Mouse (Mus musculus): ENCODE results near the gene Spdef. TPM values are rescaled to one million over a fixed set of nuclear protein-coding genes. Genes with fewer than 3 reads are reported as not detected.

Spdef gene
- total RNA-seq, 1 experiment from 2014 or later, result not detected

GRCm38 (mm10) chr17:27690993-27691693 lies 37.6 kb downstream of the Spdef start:
- ATAC-seq (replicated peaks; ENCODE audit: insufficient number of reproducible peaks, low FRiP score, low TSS enrichment, poor library complexity, severe bottlenecking), result no peak

GRCm38 (mm10) chr17:27686395-27686794 lies 42.4 kb downstream of the Spdef start:
- no peak for ATAC-seq (replicated peaks; ENCODE audit: insufficient number of reproducible peaks, low FRiP score, low TSS enrichment, poor library complexity, severe bottlenecking)

- no peak for ATAC-seq (replicated peaks; ENCODE audit: insufficient number of reproducible peaks, low FRiP score, low TSS enrichment, poor library complexity, severe bottlenecking)
Measured at GRCm38 (mm10) chr17:27685550-27685913, 43.2 kb downstream of the Spdef start.

GRCm38 (mm10) chr17:27684886-27685549 lies 43.7 kb downstream of the Spdef start:
- no peak for ATAC-seq (replicated peaks; ENCODE audit: insufficient number of reproducible peaks, low FRiP score, low TSS enrichment, poor library complexity, severe bottlenecking)

- no peak for ATAC-seq (replicated peaks; ENCODE audit: insufficient number of reproducible peaks, low FRiP score, low TSS enrichment, poor library complexity, severe bottlenecking)
Measured at GRCm38 (mm10) chr17:27678924-27679813, 49.6 kb downstream of the Spdef start.

- no peak for ATAC-seq (replicated peaks; ENCODE audit: insufficient number of reproducible peaks, low FRiP score, low TSS enrichment, poor library complexity, severe bottlenecking)
Measured at GRCm38 (mm10) chr17:27677756-27678155, 51.0 kb downstream of the Spdef start.

GRCm38 (mm10) chr17:27676270-27676669 lies 52.5 kb downstream of the Spdef start:
- ATAC-seq (replicated peaks; ENCODE audit: insufficient number of reproducible peaks, low FRiP score, low TSS enrichment, poor library complexity, severe bottlenecking), result no peak

- no peak for ATAC-seq (replicated peaks; ENCODE audit: insufficient number of reproducible peaks, low FRiP score, low TSS enrichment, poor library complexity, severe bottlenecking)
Measured at GRCm38 (mm10) chr17:27675453-27675852, 53.3 kb downstream of the Spdef start.

GRCm38 (mm10) chr17:27673945-27674344 lies 54.8 kb downstream of the Spdef start:
- ATAC-seq (replicated peaks; ENCODE audit: insufficient number of reproducible peaks, low FRiP score, low TSS enrichment, poor library complexity, severe bottlenecking), result no peak

GRCm38 (mm10) chr17:27671720-27672119 lies 57.0 kb downstream of the Spdef start:
- ATAC-seq (replicated peaks; ENCODE audit: insufficient number of reproducible peaks, low FRiP score, low TSS enrichment, poor library complexity, severe bottlenecking), result no peak

Other genes with a start within 250 kb of the Spdef start
- gene Grm4, start 207.6 kb downstream of the Spdef start, total RNA-seq (2017), result 0.29 TPM in 1 of 3 replicates, not detected in the others
- 41.0 to 54.9 TPM (median 45.7 TPM) in 3 replicates for gene Hmga1, start 172.5 kb downstream of the Spdef start, total RNA-seq (2017)
- 34.3 to 57.5 TPM (median 37.8 TPM) in 3 replicates for gene AI413582, start 163.2 kb downstream of the Spdef start, total RNA-seq (2017)
- gene Nudt3, start 105.5 kb downstream of the Spdef start, total RNA-seq (2017), result 74.6 to 166 TPM (median 113 TPM) in 3 replicates
- gene RPS10-NUDT3, start 93.7 kb downstream of the Spdef start, total RNA-seq (2017), result not detected in 3 replicates
- 1,083 to 1,310 TPM (median 1,165 TPM) in 3 replicates for gene Rps10, start 92.3 kb downstream of the Spdef start, total RNA-seq (2017)
- gene Pacsin1, start 73.4 kb downstream of the Spdef start, total RNA-seq (2017), result 1.8 TPM in 1 of 3 replicates, not detected in the others
- 146 to 207 TPM (median 171 TPM) in 3 replicates for gene D17Wsu92e, start 91.7 kb upstream of the Spdef start, total RNA-seq (2017)
- 77.5 to 88.4 TPM (median 81.4 TPM) in 3 replicates for gene Snrpc, start 109.2 kb upstream of the Spdef start, total RNA-seq (2017)
- 3.9 to 5.1 TPM (median 4.2 TPM) in 3 replicates for gene Uhrf1bp1, start 127.5 kb upstream of the Spdef start, total RNA-seq (2017)
- 16.1 to 31.0 TPM (median 22.1 TPM) in 3 replicates for gene Anks1, start 180.4 kb upstream of the Spdef start, total RNA-seq (2017)
- gene Taf11, start 180.9 kb upstream of the Spdef start, total RNA-seq (2017), result 25.8 to 43.4 TPM (median 35.3 TPM) in 3 replicates